Mouse (Mus musculus) liver, adult 2 months (tissue): ENCODE results near the gene Wdr64.

Source experiments
- CTCF ChIP-seq: fragments of 200-500 bp; IDR thresholded peaks from 2 replicates; pipeline ENCODE4 v1.5.1; 2011; ENCODE audit warnings: low read depth, low read length, control low read depth
- POLR2A ChIP-seq: fragments of 200-500 bp; IDR thresholded peaks from 2 replicates; pipeline ENCODE4 v1.6.1; 2011; ENCODE audit warnings: low read length, control low read depth; ENCODE audit not compliant: insufficient read depth; ENCODE audit errors: extremely low read depth

DNA sequence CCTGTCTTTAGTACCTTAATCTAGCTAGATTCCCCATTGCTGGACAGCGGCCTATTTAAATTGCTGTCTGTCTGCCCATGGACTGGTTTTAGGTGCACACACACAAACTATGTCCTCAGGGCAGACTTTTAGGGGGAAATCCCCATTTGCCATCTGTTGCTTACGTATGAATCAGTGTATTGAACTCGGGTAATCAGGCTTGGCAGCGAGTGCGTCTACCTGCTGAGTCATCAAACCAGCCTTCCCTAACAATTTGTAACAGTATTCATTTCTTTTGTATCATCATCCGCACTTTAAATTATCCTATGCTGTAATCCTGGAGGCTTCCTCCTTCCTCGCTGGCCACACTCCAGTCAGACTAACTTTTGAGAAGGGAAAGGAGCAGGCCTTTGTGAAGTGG lies 28.4 kb upstream of the Wdr64 start:
- no peak for TF ChIP-seq CTCF
- no peak for TF ChIP-seq POLR2A
